Mouse (Mus musculus) ovary, adult 18-20 months (tissue): ENCODE results near the gene Ccdc169.
"Not testable (repeated sequence)": the region's sequence is repeated elsewhere in the genome, so short reads cannot be mapped to it uniquely, and the experiment has no call there.

ENCODE experiments used
- DNase-seq: peaks from one replicate; pipeline ENCODE4 v3.0.0; 2022; ENCODE audit warnings: low spot score, mixed read lengths

Ccdc169 gene

GRCm38 (mm10) chr3:55195581-55196327 lies 58.6 kb downstream of the Ccdc169 start:
- DNase-seq, result no peak

GRCm38 (mm10) chr3:55196328-55196710 lies 59.2 kb downstream of the Ccdc169 start:
- DNase-seq, result no peak

- not testable (repeated sequence) for DNase-seq
Observed at GRCm38 (mm10) chr3:55203621-55204020, 66.5 kb downstream of the Ccdc169 start.

GRCm38 (mm10) chr3:55206413-55206812 lies 69.3 kb downstream of the Ccdc169 start:
- no peak for DNase-seq

GRCm38 (mm10) chr3:55207665-55208064 lies 70.5 kb downstream of the Ccdc169 start:
- no peak for DNase-seq

GRCm38 (mm10) chr3:55212254-55212653 lies 75.1 kb downstream of the Ccdc169 start:
- DNase-seq, result no peak

- no peak for DNase-seq
Observed at GRCm38 (mm10) chr3:55213785-55214184, 76.6 kb downstream of the Ccdc169 start.

GRCm38 (mm10) chr3:55214413-55214812 lies 77.3 kb downstream of the Ccdc169 start:
- no peak for DNase-seq

- no peak for DNase-seq
Observed at GRCm38 (mm10) chr3:55222502-55222901, 85.4 kb downstream of the Ccdc169 start.
